Mouse (Mus musculus): Measurements from ENCODE around the gene Pidd1. TPM values are rescaled to one million over a fixed set of nuclear protein-coding genes. Genes with fewer than 3 reads are reported as not detected.
A peak's percentile ranks its signal among the peaks of the same experiment; 100 is the strongest.

Pidd1 gene
- polyA plus RNA-seq, 1 experiment, result 7.1 TPM

DNA sequence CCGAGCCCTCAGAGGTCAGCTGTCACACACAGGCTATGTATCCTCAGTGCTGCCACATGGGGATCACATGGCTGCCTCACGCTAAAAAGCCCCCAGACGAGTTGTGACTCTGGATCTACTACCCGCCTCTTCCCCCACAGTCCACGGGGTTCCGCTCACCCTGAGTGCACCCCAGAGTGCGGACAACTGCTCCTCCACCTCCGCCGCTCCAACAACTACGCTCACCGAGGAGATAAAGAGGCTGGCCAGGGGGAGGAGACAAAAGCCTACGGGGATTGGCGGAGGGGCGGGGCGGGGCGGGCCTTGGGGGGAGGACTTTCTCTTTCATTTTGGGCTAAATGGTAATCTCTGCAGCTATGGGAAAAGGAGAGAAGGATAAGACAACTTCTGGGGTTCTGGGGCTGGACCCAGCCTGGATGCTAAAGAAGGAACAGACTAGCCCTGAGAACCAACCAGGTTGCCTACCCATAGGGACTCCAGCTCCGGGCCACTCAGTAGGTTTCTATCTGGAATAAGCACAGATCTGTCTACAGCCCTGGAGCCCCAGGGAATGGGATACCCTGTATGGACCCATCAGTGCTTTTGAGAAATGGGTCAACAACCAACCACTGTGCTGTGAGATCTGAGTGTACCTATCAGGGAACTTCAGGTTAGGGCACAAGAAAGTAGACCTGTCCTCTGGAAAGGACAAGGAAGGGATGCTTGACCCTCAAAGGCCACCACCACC lies 8.5 kb downstream of the Pidd1 start:
- peak; percentile 68; the same call in 1 of the 2 replicates for TF ChIP-seq POLR2A (IDR thresholded peaks at IDR 0.05; ENCODE audit: borderline replicate concordance, extremely low read depth, low read depth, low read length)
- no peak for TF ChIP-seq CTCF (IDR thresholded peaks at IDR 0.05; ENCODE audit: insufficient read depth, low read length)
- H3K4me1 ChIP-seq (ENCODE audit: control insufficient read depth, insufficient read depth, low read length), result peaks cover 11% of the 10 kb centered on the region
- WGBS, result 3% methylated on average over 17 of the region's 17 CpGs
- DNase-seq, result peak; percentile 58
- peak overlapping the region; percentile 66 for H3K4me3 ChIP-seq (replicated peaks; ENCODE audit: extremely low read depth, low read depth, low read length)

DNA sequence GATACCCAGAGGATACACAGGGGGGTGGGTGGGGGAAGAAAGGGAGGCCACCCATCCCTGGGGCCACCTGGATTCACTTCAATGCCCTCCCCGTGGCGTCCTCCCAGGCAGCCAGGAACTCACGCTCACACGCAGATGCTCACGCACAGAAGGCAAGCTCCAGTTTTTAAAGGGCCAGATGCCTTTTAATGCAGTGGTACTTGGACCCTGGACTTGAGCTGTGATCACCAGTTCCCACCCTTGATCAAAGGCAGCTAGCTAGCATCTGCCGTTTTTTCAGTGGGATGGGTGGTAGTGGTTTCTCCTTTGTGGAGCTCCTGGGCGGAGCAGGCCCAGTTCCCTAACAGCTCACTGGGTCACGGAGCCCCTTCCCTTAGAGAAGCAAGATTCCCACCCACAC lies 9.4 kb downstream of the Pidd1 start:
- H3K4me3 ChIP-seq (replicated peaks; ENCODE audit: extremely low read depth, low read depth, low read length), result peak overlapping the region; percentile 66
- H3K4me1 ChIP-seq (ENCODE audit: control insufficient read depth, insufficient read depth, low read length), result peaks cover 11% of the 10 kb centered on the region
- TF ChIP-seq POLR2A (IDR thresholded peaks at IDR 0.05; ENCODE audit: borderline replicate concordance, extremely low read depth, low read depth, low read length) (no peak), CTCF (IDR thresholded peaks at IDR 0.05; ENCODE audit: insufficient read depth, low read length) (no peak)
- DNase-seq, result no peak
- WGBS, result 18% methylated on average over 8 of the region's 8 CpGs

DNA sequence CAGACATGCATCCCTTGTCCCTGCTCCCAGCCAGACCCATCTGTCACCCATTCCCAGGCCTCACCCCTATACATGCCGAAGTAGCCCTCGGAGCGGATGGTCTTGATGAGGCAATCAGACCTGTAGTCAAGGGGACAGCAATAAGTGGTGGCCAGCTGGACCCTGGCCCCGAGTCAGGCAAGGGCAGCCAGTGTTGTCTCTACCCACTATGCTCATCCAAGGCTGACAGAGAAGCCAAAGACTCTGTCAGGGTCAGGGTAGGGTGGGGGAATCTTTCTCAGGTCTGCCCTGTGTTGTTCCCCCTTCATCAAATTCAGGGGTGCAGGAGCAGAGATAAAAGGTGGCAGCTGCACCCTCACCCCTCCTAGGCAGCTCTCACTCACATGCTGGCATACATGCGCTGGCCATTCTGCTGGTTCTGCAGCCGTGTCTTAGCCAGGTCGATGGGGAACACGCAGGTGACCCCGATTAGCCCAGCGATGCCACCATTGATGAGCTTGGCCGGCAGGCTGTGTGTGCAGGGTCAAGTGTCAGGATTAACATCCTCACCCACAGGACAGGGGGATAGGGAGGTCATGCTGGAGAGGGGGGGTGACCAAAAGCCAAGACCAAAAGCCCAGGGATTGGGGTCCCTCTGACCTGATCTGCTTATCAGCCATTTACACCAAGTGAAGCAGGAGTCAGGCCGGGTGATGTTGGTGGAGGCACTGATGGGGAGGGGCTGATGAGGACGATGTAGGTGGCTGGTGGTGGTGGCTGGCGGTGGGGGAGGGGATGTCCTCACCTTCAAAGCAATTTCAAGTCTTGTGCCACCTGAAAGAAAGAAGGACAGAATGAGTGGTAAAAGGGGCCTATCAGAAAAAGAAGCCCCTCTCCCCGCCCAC lies 10.1 kb downstream of the Pidd1 start:
- DNase-seq, result no peak
- TF ChIP-seq CTCF (IDR thresholded peaks at IDR 0.05; ENCODE audit: insufficient read depth, low read length) (no peak), POLR2A (IDR thresholded peaks at IDR 0.05; ENCODE audit: borderline replicate concordance, extremely low read depth, low read depth, low read length) (no peak)
- Histone ChIP-seq H3K4me1 (ENCODE audit: control insufficient read depth, insufficient read depth, low read length) (peaks cover 11% of the 10 kb centered on the region), H3K4me3 (replicated peaks; ENCODE audit: extremely low read depth, low read depth, low read length) (peak overlapping the region; percentile 3)
- 77% methylated on average over 15 of the region's 15 CpGs for WGBS

DNA sequence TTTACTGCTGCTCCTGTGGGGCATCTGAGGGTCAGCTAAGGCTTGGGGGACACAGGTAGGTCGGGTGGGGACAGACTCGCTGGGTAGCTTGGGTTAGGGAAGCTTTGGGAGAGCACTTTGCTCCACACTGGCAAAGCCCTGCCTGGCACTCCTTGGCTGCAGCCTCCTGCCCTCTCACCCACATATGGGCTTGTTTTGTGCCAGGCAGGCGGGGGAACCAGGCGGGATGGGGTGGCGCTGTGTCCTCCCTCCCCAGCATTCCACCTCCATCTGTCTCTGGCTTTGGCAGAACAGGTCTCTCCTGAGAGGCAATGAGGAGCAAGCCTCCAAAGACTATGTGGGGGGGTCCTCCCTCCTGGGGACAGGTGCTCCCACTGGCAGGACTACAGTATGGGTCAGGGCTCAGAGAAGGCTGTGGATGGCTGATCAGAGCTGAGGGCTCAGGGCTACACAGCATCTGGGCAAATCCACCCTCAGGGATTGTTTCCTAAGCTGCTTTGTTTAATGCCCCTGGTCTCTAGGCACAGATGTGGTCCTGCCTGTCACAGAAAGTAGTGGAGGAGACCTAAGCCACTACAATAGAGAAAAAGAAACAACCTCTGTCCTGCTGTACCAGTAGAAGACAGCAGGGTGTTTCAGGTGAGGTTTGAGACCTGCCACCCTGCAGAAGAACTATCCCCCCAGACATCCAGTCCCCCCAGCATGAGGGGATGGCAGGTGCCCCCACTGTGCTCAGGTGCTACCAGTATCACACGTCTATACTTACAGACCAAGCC lies 10.9 kb downstream of the Pidd1 start:
- no peak overlapping the region for H3K4me3 ChIP-seq (replicated peaks; ENCODE audit: extremely low read depth, low read depth, low read length)
- 85% methylated on average over 6 of the region's 6 CpGs for WGBS
- H3K4me1 ChIP-seq (ENCODE audit: control insufficient read depth, insufficient read depth, low read length), result peaks cover 11% of the 10 kb centered on the region
- DNase-seq, result no peak
- no peak for TF ChIP-seq POLR2A (IDR thresholded peaks at IDR 0.05; ENCODE audit: borderline replicate concordance, extremely low read depth, low read depth, low read length)

DNA sequence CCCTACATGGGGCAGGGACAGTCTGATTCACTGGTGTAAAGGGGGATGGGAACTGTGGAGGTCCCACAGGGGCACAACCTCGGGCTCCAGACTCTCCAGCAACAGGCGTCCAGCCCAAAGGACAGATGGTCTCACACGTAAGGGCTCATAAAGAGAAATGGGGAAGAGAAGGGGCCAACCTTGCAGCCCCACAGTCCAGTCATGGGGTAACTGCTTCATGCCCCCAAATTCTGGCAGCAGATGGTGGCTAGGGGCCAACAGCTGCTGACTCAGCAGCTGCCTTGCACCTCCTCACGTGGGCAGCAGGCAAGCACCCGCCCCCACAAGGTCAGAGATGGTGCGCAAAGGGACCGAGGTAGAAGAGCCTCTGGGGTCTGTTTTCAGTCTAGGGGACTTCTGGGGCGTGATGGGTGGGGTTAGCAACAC lies 11.6 kb downstream of the Pidd1 start:
- no peak overlapping the region for H3K4me3 ChIP-seq (replicated peaks; ENCODE audit: extremely low read depth, low read depth, low read length)
- 79% methylated on average over 8 of the region's 8 CpGs for WGBS
- DNase-seq, result no peak

DNA sequence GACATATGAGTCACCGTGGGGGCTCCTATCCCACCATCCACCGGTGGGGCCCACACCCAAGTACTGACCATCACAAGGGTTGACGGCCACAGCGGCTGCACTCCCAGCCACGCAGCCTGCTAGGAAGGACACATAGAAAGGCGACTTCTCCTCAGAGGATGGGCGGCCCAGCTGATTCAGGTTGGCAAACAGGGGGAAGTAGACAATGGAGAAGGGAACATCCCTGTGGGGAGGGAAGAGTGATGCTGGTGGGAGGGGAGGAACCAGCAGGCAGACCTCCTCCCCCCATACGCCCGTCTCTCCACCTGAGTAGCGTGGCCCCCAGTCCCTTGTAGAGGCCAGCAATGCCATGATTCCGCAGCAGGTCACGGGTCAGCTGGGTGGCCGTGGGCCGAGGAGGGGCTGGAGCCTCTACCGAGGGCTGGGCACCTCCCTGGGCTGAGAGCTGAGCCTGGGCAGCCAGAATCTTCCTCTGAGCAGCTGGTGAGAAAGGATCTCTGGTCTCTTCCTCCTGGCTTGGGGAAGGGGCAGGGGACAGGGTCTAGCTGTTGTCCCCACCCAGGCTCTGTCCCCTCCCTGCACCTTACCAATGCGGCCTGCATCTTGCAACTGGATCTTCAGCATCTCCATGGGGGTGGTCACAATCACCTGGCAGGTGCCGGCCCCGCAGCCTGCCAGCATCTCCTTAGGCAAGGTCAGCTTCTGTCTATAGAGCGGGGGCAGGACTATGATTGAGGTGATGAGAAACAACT lies 12.2 kb downstream of the Pidd1 start:
- no peak for TF ChIP-seq CTCF (IDR thresholded peaks at IDR 0.05; ENCODE audit: insufficient read depth, low read length)
- no peak for TF ChIP-seq POLR2A (IDR thresholded peaks at IDR 0.05; ENCODE audit: borderline replicate concordance, extremely low read depth, low read depth, low read length)
- WGBS, result 91% methylated on average over 19 of the region's 19 CpGs
- Histone ChIP-seq H3K4me3 (replicated peaks; ENCODE audit: extremely low read depth, low read depth, low read length) (no peak overlapping the region), H3K4me1 (ENCODE audit: control insufficient read depth, insufficient read depth, low read length) (peaks cover 11% of the 10 kb centered on the region)
- no peak for DNase-seq

More for the DNA sequence above, 11.6 kb downstream of the Pidd1 start:
- no peak for TF ChIP-seq POLR2A (IDR thresholded peaks at IDR 0.05; ENCODE audit: borderline replicate concordance, extremely low read depth, low read depth, low read length)
- no peak for TF ChIP-seq CTCF (IDR thresholded peaks at IDR 0.05; ENCODE audit: insufficient read depth, low read length)
- H3K4me1 ChIP-seq (ENCODE audit: control insufficient read depth, insufficient read depth, low read length), result peaks cover 11% of the 10 kb centered on the region

DNA sequence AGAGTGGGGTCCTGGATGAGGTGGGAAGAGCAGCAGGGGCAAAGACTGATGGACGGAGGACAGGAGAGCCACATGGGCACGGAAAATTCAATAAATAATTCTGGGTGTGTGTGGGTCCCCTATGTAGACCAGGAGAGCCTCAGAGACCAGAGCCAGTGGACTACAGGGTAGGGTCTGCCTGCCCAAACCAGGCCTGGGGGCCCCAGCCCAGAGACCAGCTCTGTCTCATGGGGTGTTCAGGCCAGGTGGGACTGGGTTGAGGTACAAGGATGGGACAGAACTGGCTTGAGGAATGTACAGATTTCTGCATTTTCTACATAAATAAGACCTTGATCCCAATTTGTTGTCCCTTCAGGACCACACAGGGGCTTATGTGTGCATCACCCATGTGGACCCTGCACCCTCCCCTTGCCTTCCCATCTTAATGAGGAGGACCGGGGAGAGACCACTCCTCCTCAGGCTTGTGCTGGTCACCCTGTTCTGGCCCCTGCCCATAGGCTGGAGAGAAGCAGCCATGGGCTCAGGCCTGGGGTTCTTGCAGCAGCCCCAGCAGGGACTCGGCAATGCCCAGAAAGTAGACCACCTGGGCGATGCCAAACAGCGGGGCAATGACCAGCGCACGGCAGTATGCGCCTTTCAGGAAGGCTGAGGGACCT lies 13.1 kb downstream of the Pidd1 start:
- TF ChIP-seq POLR2A (IDR thresholded peaks at IDR 0.05; ENCODE audit: borderline replicate concordance, extremely low read depth, low read depth, low read length) (no peak), CTCF (IDR thresholded peaks at IDR 0.05; ENCODE audit: insufficient read depth, low read length) (no peak)
- WGBS, result 97% methylated on average over 9 of the region's 9 CpGs
- no peak for DNase-seq
- no peak overlapping the region for H3K4me3 ChIP-seq (replicated peaks; ENCODE audit: extremely low read depth, low read depth, low read length)
- H3K4me1 ChIP-seq (ENCODE audit: control insufficient read depth, insufficient read depth, low read length), result peaks cover 9% of the 10 kb centered on the region

DNA sequence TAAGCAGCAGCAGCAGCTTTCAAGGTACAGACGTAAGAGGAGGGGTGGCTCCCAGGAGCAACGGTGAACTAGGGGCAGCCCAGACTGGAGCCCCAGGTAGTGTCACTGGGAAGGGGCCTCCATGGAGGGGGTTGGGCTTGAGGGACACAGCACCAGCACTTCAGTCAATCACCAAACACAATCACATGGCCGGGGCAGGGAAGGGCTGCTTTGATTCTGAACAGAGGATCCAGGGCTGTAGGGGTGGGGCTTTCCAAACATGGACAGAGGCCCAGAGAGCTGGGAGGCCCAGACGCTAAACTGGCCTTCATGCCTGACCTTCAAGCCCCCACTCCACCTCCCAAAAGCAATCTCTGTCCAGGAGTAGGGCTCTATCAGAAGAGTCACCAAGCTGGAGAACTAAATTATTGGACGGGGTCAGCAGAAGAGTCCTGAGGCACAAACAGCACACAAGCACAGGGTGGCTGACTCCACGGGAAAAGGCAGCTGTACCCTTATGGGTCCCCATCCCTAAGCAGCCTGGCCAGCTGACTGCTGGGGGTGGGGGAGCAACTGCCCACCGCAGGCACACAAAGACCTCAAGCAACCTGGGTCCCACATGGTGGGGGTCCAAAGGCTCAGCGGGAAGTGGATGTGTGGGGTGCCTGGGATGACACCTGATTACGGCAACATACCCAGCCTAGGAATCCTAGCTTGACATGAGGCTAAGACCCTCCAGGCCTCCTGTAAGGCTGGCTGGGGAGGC lies 13.8 kb downstream of the Pidd1 start:
- 63% methylated on average over 9 of the region's 9 CpGs for WGBS
- H3K4me3 ChIP-seq (replicated peaks; ENCODE audit: extremely low read depth, low read depth, low read length), result no peak overlapping the region

More for the DNA sequence above, 13.8 kb downstream of the Pidd1 start:
- DNase-seq, result no peak
- peaks cover 5% of the 10 kb centered on the region for H3K4me1 ChIP-seq (ENCODE audit: control insufficient read depth, insufficient read depth, low read length)
- TF ChIP-seq CTCF (IDR thresholded peaks at IDR 0.05; ENCODE audit: insufficient read depth, low read length), result no peak
- no peak for TF ChIP-seq POLR2A (IDR thresholded peaks at IDR 0.05; ENCODE audit: borderline replicate concordance, extremely low read depth, low read depth, low read length)

Measured in lung, adult 2 months (tissue).